Mouse (Mus musculus): Measurements from ENCODE around the gene Elovl6.

Gene Elovl6

DNA sequence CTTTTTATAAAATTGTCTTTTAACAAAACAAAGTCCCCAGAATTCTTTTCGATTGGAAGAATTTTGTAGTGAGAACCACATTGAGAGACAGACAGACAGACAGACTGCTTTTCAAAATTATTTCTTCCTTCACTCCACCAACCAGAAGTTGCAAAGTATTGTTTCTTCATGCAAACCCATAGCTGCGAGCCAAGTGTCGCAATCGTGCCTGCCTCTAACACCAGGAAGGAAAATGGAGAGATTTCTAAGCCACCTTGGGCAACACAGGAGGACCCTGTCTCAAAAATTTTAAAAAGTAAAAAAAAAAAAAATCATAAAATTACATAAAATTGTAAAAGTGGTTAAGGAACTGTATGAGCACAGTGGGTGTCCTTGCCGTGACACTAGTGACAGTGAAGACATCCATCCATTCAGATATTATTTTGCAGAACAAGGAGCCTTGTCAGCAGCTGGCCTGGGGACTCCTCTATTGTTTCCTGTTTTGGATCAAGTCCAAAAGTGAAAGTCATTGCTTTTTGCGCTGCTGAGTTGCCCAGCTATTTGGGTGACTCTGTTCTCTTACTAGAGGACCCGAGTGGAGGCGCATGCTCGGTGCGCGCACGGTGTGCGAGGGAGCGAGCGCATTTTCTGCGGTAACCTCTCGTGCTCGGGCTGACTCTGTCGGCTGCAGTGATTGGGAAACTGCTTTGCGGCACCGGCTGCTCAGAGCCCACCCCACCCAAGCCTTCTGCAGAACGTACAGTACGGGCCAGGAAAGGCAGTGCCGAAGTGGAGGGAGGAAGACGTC is 80.3 kb downstream of the Elovl6 start:
- peak; percentile 26 for DNase-seq

DNA sequence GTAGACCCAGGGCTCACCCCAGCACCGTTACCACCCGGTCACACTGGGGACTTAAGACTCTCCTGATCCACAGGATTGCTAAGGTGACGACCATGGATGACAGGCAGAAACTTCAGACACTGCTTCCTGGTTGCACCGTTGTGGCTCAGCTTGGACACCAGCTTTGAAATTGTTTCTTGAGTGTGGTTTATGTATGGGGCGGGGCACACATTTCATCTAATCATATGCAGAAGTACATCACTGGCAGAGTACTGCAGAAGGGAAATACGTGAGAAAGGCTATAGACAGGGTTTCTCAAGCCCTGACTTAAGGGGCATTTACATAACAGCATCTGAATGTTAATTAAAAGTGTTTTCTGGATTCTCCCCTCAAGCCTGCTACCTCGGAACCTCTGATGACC is 81.6 kb downstream of the Elovl6 start:
- no peak for DNase-seq

DNA sequence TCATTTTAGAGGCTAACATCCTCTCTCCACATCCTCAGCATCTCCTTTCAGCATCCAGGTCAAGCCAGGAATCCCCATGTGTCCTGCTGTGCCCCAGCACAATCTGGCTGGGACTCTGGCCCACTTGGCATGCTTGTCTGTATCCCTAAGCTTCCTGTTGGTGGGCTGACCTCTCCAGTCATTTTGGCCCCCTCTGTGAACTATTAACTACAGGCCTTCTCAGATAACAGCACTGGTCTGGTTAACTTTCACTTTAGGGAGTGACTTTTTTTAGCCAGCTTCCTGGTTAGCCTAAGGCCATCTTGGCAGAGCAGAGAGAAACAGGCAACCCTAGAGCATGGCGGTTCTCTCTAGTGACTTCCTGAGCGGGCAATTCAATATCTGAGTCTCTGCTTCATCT is 82.1 kb downstream of the Elovl6 start:
- no peak for DNase-seq

DNA sequence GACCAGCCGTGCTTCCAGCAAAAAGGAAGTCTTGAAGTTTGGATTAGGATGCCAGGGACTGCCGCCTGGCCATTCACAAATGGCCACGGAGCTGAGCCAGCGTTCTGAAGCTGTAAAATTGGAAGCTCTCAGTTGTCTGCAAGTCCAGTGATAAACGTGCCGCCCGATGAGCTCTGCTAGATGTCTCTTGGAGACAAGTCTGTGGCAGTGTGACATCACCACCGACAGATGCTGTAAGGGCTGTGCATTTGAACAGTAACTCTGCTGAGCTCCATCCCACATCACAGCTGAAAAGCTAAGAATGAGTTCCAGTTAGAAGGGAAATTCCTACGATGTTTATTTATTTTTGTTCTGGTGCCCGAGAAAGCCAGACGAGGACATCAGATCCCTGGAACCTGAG is 85.3 kb downstream of the Elovl6 start:
- DNase-seq = no peak

- peak; percentile 59 for DNase-seq
Measured at GRCm38 (mm10) chr3:129619194-129619775, 87.1 kb downstream of the Elovl6 start.

GRCm38 (mm10) chr3:129620802-129621201 is 88.6 kb downstream of the Elovl6 start:
- no peak for DNase-seq

GRCm38 (mm10) chr3:129621255-129621654 is 89.1 kb downstream of the Elovl6 start:
- no peak for DNase-seq

GRCm38 (mm10) chr3:129622120-129622519 is 90.0 kb downstream of the Elovl6 start:
- DNase-seq = no peak

GRCm38 (mm10) chr3:129622705-129623104 is 90.5 kb downstream of the Elovl6 start:
- no peak for DNase-seq

DNA sequence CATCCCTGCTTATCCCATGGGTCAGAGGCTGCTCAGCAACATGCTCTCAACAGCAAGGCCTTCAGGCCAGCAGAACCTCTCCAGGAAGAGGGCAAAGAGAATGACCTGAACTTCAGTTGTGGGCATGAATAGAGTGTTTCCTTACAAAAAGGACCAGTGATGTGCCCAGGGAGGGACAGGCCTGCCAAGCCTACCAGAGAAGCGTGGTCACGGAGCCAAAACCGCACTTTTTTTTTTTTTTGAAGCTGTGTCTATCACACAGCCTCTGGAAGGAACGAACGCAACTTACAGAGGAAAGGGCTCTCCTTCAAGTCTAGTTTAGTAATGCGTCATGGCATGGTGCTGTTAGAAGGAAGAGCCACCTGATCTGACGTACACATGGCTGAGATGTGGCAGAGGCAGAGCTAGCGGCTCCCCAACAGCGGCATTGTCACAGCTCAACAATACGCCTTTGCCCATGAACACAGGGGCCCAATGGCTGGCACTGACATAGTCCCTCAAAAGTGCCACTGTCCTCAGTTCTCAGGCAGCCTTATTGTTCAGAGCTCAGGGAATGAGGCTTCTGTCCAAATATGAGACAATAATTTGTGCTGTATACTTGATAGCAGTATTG is 92.1 kb downstream of the Elovl6 start:
- no peak for DNase-seq

DNA sequence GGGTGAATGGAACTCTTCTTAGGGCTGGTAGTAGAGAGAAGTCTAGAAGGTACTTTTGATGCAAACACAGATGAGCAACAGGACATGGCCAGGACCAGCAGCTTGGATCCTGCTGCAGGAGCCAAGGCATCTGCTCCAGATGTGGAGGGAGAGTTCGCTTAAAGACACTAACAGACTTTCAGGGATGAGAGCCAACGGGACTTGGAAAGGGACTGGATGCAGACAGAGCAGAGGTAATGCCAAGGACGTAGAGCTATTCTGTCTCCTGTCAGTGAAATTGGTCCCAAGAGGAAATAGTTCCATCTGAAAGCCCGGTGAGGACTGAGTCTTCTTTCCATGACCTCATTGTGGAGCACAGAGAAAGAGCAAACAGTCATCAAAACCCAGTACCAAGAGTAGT is 95.1 kb downstream of the Elovl6 start:
- no peak for DNase-seq

- DNase-seq = no peak
Measured at GRCm38 (mm10) chr3:129631018-129631417, 98.9 kb downstream of the Elovl6 start.

GRCm38 (mm10) chr3:129631857-129632256 is 99.7 kb downstream of the Elovl6 start:
- DNase-seq = no peak

- no peak for DNase-seq
Measured at GRCm38 (mm10) chr3:129633518-129633917, 101.4 kb downstream of the Elovl6 start.

DNA sequence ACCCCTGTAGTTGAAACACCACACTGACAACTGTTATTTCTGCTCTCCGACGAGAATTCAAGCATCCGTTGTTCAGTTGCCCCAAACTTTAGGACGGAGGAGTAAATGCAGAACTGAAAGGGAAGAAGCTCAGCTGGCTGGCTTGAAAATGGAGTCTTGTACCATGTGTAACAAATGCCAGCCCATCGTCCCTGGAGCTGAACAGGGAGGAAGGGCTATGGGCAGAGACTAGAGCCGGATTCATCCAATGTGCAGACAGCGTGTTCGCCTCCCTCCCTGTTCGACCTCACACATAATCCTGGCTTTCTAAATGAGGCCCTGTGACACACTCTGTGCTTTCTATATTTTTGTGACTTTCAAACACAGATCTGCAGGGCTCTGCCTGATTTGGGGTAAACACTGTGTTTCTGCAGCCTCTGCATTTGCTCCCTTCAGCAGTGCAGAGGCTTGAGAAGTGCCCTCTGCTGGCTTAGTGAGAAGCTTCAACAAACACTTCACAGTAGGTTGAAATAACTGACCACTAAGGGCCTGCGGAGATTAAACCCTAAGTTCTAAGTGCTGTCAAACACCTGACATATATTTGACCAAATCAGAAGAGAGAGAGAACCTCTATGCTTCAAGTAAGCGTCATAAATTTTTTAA is 102.2 kb downstream of the Elovl6 start:
- peak; percentile 34 for DNase-seq

DNA sequence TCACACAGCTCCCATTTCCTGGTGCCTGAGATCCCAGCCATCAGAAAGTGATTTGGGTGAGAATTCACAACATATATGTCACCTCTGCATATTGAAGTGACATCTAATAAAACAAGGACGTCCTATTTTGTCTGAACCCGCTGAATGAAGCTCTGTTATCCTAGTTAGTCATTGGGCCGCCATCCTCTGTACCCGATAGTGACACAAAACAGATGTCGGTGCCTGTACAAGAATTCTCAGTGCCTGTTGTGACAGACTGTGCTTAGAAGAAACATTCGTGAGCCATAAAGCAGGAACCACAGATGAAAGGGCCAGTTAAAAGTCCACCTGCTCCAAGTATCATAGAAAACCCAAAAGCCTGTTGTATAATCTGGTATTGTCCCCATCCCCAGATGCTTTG is 105.3 kb downstream of the Elovl6 start:
- DNase-seq = no peak

DNA sequence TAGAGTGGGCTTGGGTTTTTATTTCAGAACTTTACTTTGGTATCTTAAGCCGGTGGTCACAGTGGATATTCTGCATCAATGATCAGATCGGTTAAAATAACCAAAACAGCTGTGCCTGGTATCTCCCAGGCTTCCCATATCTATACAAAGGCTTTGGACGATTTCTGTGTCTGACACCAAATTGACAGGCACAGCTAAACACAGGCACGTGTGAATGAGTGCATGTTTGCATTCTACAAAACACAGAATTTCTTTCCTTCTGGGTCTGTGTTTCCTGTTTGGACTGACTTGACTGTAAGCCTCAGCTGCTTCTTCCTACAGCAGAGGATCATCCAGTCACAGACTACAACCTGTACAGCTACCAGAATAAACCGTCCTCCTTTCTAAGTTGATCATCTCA is 107.5 kb downstream of the Elovl6 start:
- DNase-seq = no peak

DNA sequence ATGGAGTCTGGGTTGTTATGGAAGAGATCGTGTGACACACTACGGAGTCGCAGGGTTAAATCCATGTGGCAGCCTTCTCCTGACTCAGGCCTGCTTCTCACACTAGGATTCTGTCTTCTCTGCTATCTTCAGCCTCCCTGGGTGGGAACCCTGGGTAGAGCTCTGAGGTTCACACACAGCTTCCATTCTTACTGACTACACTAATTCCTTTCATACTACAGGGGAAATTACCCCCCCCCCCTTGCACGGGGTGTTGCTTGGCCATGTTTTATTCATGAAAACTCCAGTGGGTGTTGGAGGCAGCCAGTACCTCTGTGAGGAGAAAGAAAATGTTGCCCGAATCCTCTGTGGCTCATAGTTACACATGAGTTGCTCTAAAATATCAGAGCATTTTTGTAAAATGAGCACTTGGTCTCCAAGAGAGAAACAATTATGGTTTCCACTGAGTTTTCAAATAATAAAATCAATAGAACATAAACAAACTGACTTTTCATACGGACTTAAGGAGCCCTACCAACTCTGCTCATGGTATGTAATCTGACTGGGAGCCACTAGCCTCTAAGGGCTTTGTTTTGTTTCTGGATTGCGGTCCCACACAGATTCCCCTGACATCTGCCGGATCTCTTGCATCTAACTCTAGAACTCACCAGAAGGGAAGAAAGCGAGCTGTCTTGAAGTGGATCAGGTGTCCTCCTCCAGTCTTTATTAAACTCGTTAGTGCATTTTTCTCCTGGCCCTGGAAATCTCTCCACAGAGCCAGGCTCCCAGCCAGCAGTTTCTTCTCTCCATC is 108.3 kb downstream of the Elovl6 start:
- DNase-seq = peak; percentile 33

- no peak for DNase-seq
Measured at GRCm38 (mm10) chr3:129641621-129642020, 109.5 kb downstream of the Elovl6 start.

GRCm38 (mm10) chr3:129645409-129645808 is 113.3 kb downstream of the Elovl6 start:
- DNase-seq = no peak

DNA sequence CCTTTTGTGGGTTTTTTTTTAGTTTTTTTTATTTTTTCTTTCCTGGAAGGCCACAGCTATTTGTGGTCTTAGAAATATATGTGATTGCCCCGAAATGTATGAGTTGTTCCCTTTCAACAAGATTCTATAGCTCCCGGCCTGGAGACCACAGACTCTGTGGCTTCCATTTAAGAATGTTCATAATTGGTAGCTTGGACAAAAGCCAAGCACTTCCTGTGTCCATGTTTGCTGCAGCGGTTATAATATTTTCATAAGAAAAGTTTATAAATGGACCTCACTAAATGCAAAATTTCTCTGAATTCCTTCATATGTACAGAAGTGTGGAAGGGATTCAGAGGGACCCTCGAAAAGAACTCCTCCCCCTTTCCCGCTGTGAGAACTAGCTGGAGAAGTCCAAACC is 114.6 kb downstream of the Elovl6 start:
- DNase-seq = no peak

GRCm38 (mm10) chr3:129647312-129647711 is 115.2 kb downstream of the Elovl6 start:
- peak; percentile 22 for DNase-seq

- DNase-seq = no peak
Measured at GRCm38 (mm10) chr3:129648598-129648997, 116.4 kb downstream of the Elovl6 start.
